Mouse (Mus musculus): Measurements from ENCODE around the gene Tuba8.

Gene Tuba8

DNA sequence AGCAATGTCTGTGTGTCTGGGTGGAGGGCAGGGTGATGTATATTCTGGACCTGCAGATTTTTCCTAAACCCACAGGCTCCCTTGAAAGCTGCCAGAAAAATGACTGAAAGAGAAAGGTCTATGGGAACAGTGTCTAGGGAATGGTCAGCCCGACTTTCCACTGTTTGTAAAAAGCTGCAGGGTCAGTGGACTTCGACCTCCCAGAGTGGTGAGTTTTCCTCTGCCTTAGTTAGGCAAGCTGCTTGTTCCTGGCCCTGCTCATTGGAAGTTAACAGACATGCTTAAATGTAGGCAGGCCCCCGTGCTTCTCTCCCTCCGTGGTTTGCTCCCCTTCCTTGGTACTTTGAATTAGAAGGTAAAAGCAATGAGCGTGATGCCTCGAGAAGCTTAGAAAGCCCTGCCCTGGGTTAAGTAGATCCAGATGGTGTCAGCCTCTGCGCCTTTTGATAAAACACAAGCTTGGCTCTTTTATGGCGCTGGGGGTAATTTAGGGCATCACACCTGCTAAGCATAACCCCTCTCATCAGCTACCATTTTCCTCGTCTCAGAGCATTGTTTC is 12.6 kb upstream of the Tuba8 start:
- DNase-seq = no peak

DNA sequence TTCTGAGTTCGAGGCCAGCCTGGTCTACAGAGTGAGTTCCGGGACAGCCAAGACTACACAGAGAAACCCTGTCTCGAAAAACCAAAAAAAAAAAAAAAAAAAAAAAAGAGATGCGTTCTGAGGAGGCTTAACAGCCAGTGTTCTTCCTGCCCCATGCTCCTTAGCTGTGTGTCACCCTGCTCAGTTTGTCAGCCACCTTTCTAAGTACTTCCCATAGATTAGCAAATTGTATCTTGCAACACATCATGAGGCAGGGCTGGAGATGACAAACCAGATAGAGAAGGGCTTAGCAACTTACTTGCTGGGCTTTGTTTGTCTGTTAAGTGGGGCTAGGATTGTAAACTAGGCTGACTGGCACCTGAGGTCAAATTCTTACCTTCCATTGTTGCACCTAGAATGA is 10.0 kb upstream of the Tuba8 start:
- no peak for DNase-seq

DNA sequence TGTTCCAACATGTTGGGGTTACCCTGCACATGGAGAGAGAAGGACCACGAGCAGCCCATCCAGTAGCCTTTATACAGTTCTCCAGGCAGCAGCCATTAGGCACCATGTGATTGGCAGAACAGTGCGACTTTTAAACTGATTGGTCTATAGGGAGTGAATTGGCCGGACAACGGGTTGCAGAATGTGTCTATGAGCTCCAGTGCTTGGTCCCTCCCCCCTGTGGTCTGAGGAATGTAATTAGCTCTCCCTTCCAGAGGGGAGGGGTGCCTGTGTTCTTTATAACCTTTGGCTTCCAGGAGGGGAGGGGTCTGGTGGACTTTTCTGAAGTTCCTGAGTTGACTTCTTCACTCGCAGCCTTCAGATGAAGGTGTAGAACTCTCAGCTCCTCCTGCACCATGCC is 8.5 kb upstream of the Tuba8 start:
- DNase-seq = no peak

DNA sequence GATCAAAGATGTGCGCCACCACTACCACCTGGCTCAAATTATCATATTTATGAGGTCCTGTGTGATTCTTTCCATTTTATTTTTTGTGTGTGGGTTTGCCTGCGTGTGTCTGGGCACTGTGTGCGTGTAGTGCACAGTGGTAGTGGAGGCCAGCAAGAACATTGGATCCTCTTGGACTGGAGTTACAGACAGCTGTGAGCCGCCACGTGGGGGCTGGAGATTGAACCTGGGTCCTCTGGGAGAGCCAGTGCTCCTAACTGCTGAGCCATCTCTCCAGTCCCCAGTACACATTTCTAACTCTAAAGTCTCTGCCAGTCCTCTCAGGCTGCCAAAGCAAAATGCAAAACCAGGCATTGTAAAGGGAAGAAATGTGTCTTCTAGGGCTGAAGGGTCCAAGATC is 4.0 kb upstream of the Tuba8 start:
- DNase-seq = no peak

DNA sequence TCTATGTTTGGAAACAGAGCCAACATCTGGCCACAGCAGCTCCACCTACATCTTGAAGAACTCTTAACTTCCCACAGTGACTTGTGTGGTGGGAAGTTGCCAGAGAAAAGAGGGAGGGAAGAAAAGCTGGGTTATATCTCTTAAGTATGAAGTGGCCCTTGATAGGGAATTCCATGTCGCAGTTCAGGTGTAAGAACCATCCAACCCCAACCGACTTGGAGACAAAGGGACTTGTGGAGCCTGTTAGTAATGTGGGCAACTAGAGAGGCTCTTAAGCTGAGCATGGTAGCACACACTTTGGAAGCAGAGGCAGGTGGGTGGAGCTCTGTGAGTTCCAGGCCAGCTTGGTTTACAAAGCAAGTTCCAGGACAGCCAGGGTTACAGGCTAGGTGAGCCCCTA is 912 bp upstream of the Tuba8 start:
- DNase-seq = no peak

DNA sequence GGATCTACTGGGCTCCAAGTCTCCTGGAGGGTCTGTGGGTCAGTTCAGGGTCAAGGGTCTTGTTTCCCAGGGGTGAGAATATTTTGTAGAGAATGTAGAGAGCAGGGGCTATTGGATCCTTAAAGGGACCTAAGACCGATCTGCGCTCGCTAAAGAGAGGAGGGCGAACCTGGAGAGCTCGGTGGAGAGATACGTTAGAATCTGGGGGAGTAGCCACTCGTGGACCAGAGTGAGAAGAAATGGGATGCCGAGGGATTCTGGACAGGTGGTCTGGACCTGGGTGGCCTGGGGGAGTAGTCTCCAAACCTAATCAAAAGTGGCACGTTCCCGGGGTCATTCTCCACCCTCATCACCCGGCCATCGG is 412 bp downstream of the Tuba8 start:
- DNase-seq = no peak

DNA sequence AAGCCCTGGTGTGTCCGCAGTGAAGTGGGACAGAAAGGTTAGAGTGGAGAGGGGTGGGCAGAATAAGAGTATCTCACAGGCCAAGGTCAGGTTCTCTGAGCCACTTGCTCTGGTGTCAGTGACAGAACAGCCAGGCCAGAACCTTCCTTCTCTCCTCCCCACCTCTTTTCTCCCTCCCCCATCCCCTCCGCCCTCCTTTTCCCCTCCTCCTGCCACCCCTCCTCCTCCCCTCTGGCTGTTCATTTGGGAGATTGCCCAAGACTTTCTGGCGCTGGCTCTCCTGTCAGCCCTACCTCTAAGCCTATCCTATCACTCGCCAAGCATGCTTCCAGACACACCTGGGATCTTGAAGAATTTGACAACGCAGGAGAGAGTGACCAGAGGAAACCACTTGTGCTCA is 1.2 kb downstream of the Tuba8 start:
- peak; percentile 96 for DNase-seq

DNA sequence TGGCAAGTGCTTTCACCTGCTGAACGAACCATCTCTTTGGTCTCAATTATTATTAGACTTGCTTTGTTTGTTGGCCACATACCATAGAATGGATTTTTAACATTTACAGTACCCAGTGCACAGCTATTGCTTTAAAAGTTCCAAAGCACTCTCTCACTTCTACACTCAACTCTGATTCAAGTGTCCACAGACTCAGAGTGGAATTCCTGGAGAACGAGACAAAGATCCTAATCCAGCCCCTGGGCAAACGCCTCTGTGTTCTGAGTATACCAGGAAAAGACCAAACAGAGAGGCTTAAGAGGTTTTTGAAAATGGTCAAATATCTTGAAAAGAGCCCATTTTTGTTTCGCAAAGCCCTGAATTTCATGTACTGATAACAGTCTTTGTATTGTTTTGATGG is 2.5 kb downstream of the Tuba8 start:
- DNase-seq = no peak

DNA sequence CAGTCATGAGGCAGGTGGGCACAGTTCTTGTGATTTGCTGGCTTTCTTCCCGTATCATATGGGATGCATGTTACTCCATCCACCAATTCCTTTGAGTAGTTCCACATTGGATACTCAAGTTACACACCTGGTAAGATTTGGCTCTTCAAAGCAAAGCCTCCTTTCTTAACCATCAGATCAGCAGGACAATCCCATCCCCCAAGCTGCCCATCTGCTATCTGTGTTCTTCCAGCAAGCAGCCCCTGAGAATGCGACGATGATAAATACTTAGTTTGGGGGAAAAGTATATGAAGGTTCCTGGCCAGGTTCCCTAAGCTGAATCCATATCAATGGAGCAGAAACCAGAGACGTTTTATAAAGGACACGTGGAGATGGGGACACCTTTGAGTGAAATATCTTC is 3.7 kb downstream of the Tuba8 start:
- no peak for DNase-seq

DNA sequence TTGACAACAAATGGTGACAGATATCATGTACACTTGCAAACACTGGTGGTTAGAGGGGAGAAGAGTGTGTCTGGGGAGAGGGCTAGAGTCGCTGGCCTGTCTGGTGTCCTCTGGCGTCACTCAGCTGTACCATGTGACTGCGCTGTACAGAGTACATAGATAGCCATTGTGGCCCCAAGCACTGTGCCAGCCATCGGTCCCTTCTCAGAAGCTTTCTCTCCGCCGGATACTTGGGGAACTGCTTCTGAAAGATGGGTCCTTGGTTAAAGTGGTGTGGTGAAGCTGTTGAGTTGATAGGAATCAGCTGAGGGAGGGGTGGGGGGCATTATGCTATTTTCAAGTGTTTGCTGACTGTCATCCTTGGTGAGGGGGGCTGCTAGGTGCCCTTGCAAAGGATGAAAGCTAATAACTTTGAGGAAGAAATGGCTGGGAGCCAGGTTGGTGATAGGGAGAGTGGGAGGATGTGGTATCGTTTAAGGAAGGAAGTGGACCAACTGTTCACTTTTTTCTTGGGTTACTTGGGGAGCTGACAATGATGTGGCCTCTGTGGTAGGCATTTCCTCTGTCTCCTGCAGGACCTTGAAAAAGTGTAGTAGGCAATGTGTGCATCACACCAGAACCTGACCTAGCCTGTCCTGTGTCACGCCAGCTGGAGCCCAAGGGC is 4.3 kb downstream of the Tuba8 start:
- no peak for DNase-seq

DNA sequence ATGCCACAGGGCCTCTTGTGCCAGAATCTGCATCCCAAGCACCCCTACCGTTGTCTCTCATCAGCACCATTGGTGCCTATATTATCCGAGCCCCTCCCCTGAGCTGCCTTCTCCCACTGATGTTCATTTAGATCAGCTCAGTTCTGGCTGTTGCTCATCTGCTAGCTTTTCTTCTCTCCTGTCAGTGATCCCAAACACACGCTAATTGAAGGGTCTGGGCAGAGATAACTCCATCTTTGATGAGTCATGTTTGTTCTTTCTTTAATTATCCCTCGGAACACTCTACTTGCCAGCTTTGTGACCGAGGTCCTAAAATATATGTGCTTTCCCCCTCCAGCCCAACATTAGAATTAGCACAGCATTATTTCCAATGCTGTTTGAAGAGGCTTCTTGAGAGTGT is 4.8 kb downstream of the Tuba8 start:
- no peak for DNase-seq

DNA sequence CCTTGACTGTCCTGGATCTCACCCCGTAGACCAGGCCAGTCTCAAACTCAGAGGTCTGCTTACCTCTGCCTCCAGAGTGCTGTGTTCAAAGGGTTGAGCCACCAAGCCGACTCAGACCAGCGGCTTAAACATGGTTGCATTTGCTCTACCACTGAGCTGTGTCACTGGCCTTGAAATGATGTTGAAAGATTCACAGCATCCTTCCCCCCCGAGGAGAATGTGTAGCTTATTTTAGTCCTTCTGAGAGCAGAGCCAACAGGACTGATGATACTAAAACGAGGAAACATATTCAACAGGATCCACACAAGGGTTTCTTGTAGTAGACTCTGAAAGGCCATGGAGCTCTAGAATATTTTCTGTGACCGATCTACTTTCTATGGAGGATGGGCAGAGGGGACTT is 5.4 kb downstream of the Tuba8 start:
- peak; percentile 84 for DNase-seq

DNA sequence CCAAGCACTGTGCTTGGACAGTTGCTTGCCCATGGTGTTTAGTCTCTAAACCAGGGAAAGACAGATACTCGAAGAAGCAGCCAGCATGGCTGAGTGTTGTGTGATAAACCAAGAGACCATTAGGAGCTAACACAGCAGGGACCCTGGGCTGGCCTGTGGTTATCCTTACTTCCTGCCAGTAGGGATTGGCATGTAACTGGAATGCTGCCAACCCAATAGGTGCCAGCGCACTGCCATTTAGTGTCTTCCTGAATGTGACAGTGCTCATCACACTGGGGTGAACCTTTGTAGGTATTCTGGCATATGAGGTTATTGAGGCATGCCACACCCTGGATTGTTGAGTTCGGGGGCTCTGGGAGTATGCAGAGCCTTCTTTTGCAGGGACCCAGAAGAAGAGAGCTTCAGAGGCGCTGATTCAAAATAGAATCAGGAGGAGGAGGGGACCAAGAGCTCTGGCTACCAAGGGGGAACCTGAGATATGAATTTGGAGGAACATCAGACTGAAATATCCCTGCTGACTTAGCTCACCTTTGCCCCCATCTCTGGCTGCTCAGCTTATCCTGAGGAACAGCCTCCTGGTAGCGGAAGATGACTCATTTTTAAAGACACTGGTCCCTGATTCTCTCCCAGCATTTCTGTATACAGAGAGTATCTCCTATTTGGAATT is 6.2 kb downstream of the Tuba8 start:
- DNase-seq = peak; percentile 94

DNA sequence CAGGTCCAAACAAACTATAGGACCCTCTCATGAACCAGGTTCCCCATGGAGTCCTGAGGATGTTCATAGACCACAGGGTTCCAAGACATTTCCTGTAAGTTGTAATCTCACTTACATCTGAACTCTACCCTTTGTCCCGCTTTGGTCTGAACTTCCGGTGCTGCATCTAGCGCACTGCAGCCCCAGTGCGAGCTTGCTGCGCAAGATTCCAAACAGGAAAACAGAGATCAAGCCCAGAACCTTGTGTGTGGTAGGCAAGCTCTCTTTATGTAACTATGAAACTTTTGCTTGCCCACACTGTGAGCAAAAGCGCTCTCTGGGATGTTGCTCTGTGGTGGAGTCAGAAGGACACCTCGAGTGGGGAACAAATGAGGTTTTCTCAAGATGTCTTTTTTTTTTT is 7.5 kb downstream of the Tuba8 start:
- peak; percentile 81 for DNase-seq

DNA sequence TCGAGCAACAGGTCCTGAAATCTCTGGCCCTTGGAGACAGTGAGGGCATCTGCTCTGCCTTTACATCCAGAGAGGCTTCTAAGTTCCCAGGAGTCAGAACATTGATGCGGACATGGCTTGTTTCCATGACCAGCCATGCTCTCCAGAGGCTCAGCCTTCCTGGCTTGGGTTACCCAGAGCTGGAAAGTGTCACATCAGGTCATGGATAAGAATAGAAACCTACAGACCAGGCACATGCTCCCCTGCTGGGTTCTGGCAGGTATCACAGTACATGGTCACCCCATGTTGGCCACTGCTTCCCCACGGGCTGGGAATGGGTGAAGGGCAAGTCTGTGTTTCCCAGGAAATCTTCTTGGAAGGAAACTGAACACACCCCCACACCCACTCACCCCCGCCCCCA is 8.9 kb downstream of the Tuba8 start:
- DNase-seq = peak; percentile 98

DNA sequence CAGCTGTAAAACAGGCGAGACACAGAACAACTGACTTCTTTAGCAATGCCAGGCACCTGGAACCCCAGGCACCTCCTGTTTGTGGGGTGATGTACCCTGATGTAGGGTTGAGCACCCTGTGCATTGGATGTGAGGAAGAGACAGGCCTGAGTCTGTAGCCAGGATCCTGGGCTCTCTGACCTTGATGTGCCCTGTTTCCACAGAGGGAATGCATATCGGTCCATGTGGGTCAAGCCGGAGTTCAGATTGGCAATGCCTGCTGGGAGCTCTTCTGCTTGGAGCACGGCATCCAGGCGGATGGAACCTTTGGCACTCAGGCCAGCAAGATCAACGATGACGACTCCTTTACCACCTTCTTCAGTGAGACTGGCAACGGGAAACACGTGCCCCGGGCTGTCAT is 9.7 kb downstream of the Tuba8 start:
- peak; percentile 91 for DNase-seq

DNA sequence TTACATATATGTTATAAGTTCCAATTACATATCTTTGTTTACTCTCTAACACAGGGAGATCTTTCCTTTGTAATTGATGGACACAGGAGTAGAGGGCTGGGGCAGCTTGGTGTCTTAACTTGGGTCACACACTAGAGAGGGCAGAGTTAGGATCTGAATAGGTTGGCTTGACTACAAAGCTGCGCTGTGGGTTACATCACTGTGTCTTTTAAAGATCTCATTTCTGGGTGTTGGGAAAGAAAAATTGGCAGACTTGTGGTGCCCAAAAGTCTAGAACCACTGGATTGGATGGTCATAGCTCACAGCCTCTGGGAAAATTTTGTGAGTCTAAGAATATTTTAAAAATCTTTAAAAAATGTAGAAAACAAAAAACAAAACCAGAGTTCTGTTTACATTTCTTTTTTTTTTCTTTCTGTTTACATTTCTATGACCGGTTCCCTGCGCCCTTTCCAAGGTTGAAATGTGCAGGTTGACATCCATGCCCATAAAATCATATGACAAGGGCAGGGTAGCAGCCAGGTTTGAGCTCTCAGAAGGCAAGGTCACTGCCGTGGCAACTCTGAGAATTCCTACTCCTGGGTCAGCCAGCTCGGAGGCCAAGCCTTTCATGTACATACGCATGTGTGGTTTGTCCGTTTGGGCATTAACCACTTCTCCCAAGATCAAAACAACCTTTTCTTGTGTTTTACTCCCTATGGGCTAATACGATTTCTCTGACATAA is 11.5 kb downstream of the Tuba8 start:
- DNase-seq = peak; percentile 92

DNA sequence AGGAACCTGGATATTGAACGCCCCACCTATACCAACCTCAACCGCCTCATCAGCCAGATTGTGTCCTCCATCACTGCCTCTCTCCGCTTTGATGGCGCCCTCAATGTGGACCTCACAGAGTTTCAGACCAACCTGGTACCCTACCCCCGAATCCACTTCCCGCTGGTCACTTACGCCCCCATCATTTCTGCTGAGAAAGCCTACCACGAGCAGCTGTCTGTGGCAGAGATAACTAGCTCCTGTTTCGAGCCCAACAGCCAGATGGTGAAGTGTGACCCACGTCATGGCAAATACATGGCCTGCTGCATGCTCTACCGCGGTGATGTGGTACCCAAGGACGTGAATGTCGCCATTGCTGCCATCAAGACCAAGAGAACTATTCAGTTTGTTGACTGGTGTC is 12.5 kb downstream of the Tuba8 start:
- peak; percentile 91 for DNase-seq

DNA sequence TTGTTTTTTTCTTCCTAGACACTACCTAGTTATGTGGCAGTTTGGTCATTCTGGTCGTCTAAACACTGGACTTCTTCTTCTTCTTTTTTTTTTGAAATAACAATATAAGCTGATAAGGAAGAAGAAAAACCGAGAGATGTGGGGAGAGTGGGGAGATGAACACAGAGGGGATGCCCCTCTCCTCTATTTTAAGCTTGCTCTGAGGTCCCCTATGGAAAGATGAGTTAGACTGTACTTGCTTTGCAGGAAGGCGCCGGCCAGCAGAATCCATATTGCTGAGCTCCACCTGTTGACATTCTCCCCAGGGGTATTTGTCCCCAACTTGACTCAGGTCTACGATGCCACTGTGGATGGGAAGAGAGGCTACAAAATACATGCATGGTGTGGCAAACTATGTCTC is 13.6 kb downstream of the Tuba8 start:
- no peak for DNase-seq

DNA sequence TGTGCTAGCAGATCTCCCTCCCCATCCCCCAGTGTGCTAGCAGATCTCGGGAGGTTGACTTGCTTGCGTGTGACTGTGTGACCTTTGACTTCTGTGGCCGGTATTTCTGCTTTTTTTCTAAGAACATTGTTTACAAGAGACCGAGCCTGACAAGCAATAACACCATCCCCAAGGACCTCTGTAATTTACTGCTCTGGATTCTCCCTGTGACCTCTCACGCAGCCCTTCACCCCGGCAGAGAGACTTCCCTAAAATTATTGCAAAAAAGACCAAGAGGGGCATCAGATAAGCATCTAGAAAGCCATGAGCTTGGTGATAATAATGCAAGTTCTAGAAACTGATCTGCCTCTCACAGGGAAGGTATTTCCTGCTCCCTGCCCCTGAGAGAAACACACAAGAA is 14.5 kb downstream of the Tuba8 start:
- peak; percentile 66 for DNase-seq

DNA sequence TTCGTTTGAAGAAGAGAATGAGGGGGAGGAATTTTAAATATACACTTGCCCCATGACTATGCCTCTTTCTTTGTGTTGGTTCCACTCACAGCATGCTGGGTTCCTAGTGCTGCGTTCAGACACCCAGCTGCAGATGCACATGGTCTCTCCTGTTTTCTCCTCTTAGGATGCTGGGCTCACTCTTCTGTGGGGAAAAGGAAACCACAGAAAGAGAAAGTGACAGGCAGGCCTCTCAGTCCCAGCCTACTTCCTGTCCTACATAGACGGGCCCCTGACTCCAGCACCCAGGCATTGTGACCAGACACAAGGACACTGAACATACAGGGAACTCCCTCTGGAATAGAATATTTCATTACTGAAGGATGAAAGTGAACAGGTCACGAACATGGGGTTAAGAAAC is 15.5 kb downstream of the Tuba8 start:
- peak; percentile 85 for DNase-seq

DNA sequence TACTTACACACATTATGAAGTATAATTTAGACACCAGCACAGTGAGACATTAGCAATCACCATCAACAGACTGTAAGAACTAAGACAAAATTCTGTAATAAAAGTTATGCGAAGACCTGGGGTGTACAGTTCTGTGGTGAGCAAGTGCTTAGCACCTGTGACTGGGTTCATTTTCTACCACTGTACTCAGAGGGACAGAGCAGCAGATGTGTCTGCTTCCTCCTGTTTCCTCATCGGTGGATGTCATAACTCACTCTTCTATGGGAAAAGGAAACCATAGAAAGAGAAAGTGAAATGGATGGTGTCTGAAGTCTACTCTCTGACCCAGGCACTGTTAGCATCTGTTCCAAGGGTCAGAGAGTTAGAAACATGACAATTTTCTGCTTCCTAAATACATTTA is 16.2 kb downstream of the Tuba8 start:
- no peak for DNase-seq

DNA sequence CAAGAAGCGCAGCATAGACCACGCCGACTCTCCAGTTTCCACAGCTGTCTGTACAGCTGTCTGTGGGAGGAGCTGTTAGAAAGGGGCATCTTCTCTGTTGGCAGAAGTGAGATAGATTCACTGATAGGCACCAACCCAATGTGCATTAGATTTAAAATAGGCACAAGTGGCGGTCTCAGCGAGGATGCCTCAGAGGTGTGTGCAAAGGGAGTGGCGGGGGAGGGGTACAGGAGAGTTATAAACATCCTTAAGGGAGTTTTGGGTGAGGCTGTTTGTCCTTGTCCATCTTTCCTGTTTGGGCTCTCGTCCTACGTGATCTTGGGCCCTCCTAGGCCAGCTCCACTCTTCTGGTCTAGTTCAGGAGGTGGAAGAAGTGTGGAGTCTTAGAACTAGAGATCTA is 17.9 kb downstream of the Tuba8 start:
- DNase-seq = peak; percentile 78

DNA sequence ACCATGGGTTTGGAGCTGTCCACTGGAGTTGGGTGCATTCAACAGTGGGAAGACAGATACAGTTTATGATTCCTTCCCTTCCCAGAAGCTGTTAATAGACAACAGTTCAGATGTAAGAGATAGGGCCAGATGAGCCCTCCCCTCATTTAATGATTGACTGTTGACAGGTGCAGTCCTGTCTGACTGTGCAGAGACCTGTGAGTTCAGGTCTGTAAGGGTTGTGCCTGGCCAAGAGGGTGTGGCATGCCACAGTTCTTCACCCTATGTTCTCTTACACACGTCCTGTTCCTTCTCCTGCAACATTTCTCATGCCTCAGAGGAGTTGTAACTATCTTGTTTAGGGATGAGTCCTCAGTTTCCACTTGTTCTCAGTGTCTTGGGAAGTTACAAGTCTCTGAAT is 22.2 kb downstream of the Tuba8 start:
- peak; percentile 57 for DNase-seq

All from heart, adult 11 months (tissue).